Mouse (Mus musculus) embryonic facial prominence, embryonic 11.5 days (tissue): Measurements from ENCODE around the gene Iqschfp. TPM values are rescaled to one million over a fixed set of nuclear protein-coding genes. Genes with fewer than 3 reads are reported as not detected.

Source experiments
- ATAC-seq: fragments of 200-750 bp; cut with Nextera tagmentation; replicated peaks from 2 replicates; pipeline ENCODE4 v1.8.0; 2017; ENCODE audit warnings: low read depth; ENCODE audit not compliant: insufficient number of reproducible peaks, low FRiP score, low TSS enrichment
- DNase-seq: peaks from one replicate; pipeline ENCODE4 v3.0.0-alpha.2; 2015; ENCODE audit warnings: low spot score
- H3K27ac ChIP-seq: fragments of 300-500 bp; sonication (generic); replicated peaks from 2 replicates; pipeline ENCODE4 v1.5.1; 2014; ENCODE audit warnings: mild to moderate bottlenecking, low read depth, low read length, control low read depth
- H3K27me3 ChIP-seq: fragments of 300-500 bp; sonication (generic); 2 replicates; pipeline ENCODE4 v1.6.1; 2014; ENCODE audit warnings: mild to moderate bottlenecking, low read length, moderate library complexity, mixed read lengths; ENCODE audit not compliant: control insufficient read depth, insufficient read depth
- H3K36me3 ChIP-seq: fragments of 300-500 bp; sonication (generic); replicated peaks from 2 replicates; pipeline ENCODE4 v1.6.1; 2014; ENCODE audit warnings: low read depth, mild to moderate bottlenecking, low read length, moderate library complexity, mixed read lengths; ENCODE audit not compliant: control insufficient read depth, insufficient read depth
- H3K4me1 ChIP-seq: fragments of 300-500 bp; sonication (generic); 2 replicates; pipeline ENCODE4 v1.6.1; 2014; ENCODE audit warnings: low read length, mixed read lengths; ENCODE audit not compliant: control insufficient read depth, insufficient read depth
- H3K4me2 ChIP-seq: fragments of 300-500 bp; sonication (generic); 2 replicates; pipeline ENCODE4 v1.6.1; 2014; ENCODE audit warnings: low read depth, mild to moderate bottlenecking, control low read depth, low read length, moderate library complexity
- H3K4me3 ChIP-seq: fragments of 300-500 bp; sonication (generic); 2 replicates; pipeline ENCODE4 v1.5.1; 2014; ENCODE audit warnings: low read depth, low read length, control low read depth
- H3K9ac ChIP-seq: fragments of 300-500 bp; sonication (generic); replicated peaks from 2 replicates; pipeline ENCODE4 v1.6.1; 2014; ENCODE audit warnings: mild to moderate bottlenecking, control low read depth, low read length
- H3K9me3 ChIP-seq: fragments of 300-500 bp; sonication (generic); replicated peaks from 2 replicates; pipeline ENCODE4 v1.6.1; 2016; ENCODE audit warnings: mild to moderate bottlenecking, low read length, inconsistent platforms, mixed read lengths; ENCODE audit not compliant: control insufficient read depth
- WGBS: fragments of 180-500 bp; shearing (Covaris S2); extraction: QIAGEN DNeasy Blood & Tissue Kit; methylation state at CpG from one replicate; pipeline ENCODE4 v1.1.7; 2014; 5-methylcytosine and 5-hydroxymethylcytosine counted together
- polyA plus RNA-seq: library from polyadenylated mRNA; unstranded; fragments of >200 nt; fragmentation: Nextera tagmentation; extraction: Ambion mirVana; gene quantifications from 2 replicates; pipeline ENCODE4 v1.2.1, GENCODE M21; 2014

Gene Iqschfp
- polyA plus RNA-seq, 1 experiment from 2014 or later, result 0.87 TPM

DNA sequence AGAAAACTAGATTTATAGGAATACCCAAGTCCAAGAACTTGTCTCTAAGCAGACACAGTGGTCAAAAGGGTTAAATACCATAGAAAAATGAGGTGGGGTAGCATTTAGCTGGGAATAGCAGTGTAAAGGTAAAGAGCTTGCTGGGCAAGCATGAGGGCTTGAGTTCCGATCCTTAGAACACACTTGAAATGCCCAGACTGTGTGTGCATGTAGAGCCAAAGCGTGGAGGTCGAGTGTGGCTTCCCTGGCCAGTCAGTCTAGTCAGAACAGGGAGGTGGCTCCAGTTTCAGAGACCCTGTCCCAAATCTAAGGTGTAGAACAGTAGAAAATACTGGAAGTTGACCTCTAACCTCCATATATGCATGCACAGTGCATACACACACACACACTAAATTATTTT lies 591.5 kb downstream of the Iqschfp start:
- no peak overlapping the region for H3K4me2 ChIP-seq
- no peak overlapping the region for H3K27ac ChIP-seq
- no peak for DNase-seq
- H3K4me1 ChIP-seq, result peaks cover 3% of the 10 kb centered on the region; the same call in 1 of the 2 replicates
- H3K9ac ChIP-seq, result no peak overlapping the region
- no peaks in the 10 kb centered on the region for H3K9me3 ChIP-seq
- H3K27me3 ChIP-seq, result no peaks in the 10 kb centered on the region
- 85% methylated on average over 3 of the region's 3 CpGs for WGBS
- no peak overlapping the region for H3K4me3 ChIP-seq
- ATAC-seq, result no peak
- no peaks in the 10 kb centered on the region for H3K36me3 ChIP-seq

DNA sequence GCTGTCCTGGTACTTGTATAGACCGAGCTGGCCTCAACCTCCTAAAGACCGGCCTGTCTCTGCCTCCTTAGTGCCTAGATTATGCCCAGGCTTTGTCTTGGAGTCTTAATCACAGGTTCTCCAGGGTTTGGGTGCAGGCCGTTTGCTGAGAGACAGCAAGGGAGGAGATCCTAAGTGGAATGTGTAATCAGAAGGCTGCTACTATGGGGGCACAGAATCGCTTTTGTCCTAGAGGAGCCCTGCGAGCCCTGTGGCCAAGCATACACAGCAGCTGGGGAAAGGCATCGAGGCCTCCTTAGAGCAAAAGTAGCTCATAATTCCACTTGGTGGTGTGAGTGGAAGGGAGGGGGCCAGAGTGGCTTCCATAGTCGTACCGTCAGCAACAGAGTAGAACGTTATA lies 592.0 kb downstream of the Iqschfp start:
- Histone ChIP-seq H3K4me3 (no peak overlapping the region), H3K9ac (no peak overlapping the region), H3K9me3 (no peaks in the 10 kb centered on the region), H3K36me3 (no peaks in the 10 kb centered on the region), H3K4me1 (peaks cover 3% of the 10 kb centered on the region; the same call in 1 of the 2 replicates), H3K4me2 (no peak overlapping the region), H3K27ac (no peak overlapping the region), H3K27me3 (no peaks in the 10 kb centered on the region)
- WGBS, result 84% methylated on average over 9 of the region's 9 CpGs
- DNase-seq (no peak), ATAC-seq (no peak)

DNA sequence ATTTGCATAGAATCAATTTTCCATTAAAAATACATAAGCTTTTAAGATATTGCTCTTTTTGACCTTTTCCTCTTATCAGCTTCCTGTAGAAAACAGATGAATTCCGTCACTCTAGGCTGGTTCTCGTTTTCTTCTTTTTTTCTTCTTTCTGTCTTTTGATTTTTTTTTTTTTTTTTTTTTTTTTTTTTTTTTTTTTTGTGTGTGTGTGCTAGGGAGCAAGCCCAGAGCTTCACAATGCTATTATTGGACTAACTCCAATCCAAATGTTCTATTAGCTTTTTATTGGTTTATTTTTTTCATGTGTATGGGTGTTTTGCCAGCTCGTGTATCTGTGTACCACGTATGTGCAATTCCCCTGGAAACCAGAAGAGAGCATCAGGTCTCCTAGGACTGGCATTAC lies 592.5 kb downstream of the Iqschfp start:
- 75% methylated on average over 4 of the region's 4 CpGs for WGBS

GRCm38 (mm10) chr3:68487621-68488020 lies 595.6 kb downstream of the Iqschfp start:
- ATAC-seq (no peak), DNase-seq (no peak)
- 71% methylated on average over 1 of the region's 1 CpGs for WGBS
- H3K27me3 ChIP-seq, result no peaks in the 10 kb centered on the region; the same call in 1 of the 2 replicates
- no peak overlapping the region for H3K4me3 ChIP-seq
- H3K36me3 ChIP-seq, result no peaks in the 10 kb centered on the region
- no peak overlapping the region for H3K9ac ChIP-seq
- H3K27ac ChIP-seq, result no peak overlapping the region
- H3K4me1 ChIP-seq, result peaks cover 3% of the 10 kb centered on the region; the same call in 1 of the 2 replicates
- no peak overlapping the region for H3K4me2 ChIP-seq
- no peaks in the 10 kb centered on the region for H3K9me3 ChIP-seq

More for the DNA sequence above, 592.5 kb downstream of the Iqschfp start:
- Histone ChIP-seq H3K4me2 (no peak overlapping the region), H3K9me3 (no peaks in the 10 kb centered on the region), H3K4me1 (peaks cover 3% of the 10 kb centered on the region; the same call in 1 of the 2 replicates), H3K9ac (no peak overlapping the region), H3K27me3 (no peaks in the 10 kb centered on the region), H3K4me3 (no peak overlapping the region), H3K36me3 (no peaks in the 10 kb centered on the region), H3K27ac (no peak overlapping the region)
- ATAC-seq (no peak), DNase-seq (no peak)

- DNase-seq (peak; percentile 54), ATAC-seq (no peak)
- no peak overlapping the region for H3K27ac ChIP-seq
- no peak overlapping the region for H3K4me2 ChIP-seq
- H3K36me3 ChIP-seq, result no peaks in the 10 kb centered on the region
- no peaks in the 10 kb centered on the region for H3K9me3 ChIP-seq
- H3K4me3 ChIP-seq, result no peak overlapping the region
- no peak overlapping the region for H3K9ac ChIP-seq
- 41% methylated on average over 5 of the region's 5 CpGs for WGBS
- peaks cover 3% of the 10 kb centered on the region; the same call in 1 of the 2 replicates for H3K4me1 ChIP-seq
- no peaks in the 10 kb centered on the region; the same call in 1 of the 2 replicates for H3K27me3 ChIP-seq
Observed at GRCm38 (mm10) chr3:68488316-68488715, 596.3 kb downstream of the Iqschfp start.

DNA sequence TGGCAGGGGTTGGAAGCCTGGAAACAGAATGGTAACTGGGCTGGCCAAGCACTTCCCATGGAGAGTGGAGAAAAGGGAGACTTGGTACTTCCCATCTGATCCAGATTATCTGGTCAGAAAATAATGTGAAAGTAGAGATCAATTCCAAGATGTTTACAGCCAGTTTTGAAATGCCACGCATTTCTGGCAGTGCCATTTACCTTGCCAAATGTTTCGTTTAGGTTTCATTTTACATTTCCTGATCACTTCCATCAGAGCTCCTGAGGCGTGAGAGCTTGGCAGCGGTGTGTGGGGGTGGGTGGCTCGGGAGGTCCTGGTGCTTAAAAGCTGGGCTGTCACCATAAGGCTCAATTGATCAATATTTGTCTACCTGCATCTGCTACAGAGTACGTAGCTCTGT lies 599.5 kb downstream of the Iqschfp start:
- H3K4me2 ChIP-seq, result no peak overlapping the region
- 58% methylated on average over 6 of the region's 6 CpGs for WGBS
- ATAC-seq, result no peak
- no peak for DNase-seq
- no peaks in the 10 kb centered on the region for H3K9me3 ChIP-seq
- H3K4me3 ChIP-seq, result no peak overlapping the region
- no peak overlapping the region for H3K9ac ChIP-seq
- no peaks in the 10 kb centered on the region for H3K36me3 ChIP-seq
- no peaks in the 10 kb centered on the region; the same call in 1 of the 2 replicates for H3K27me3 ChIP-seq
- H3K27ac ChIP-seq, result no peak overlapping the region
- peaks cover 3% of the 10 kb centered on the region; the same call in 1 of the 2 replicates for H3K4me1 ChIP-seq

DNA sequence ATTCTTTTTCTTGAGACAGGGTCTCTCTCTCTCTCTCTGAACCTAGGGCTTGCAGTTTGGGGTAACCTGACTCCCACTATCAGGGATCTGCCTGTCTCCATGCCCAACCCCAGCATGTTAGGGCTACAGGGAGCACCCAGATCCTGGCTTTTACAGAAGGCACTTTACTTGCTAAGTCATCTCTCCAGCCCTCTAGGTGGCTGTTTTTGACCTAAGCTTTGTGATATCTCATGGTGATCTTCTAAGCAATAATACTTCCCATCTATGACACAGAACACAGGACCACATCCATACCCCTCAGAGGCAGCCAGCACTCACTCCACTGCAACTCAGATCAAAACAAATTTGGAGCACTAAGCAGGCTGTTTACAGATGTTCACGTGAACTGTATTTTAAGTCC lies 600.0 kb downstream of the Iqschfp start:
- Histone ChIP-seq H3K4me1 (peaks cover 3% of the 10 kb centered on the region; the same call in 1 of the 2 replicates), H3K9ac (no peak overlapping the region), H3K36me3 (no peaks in the 10 kb centered on the region), H3K9me3 (no peaks in the 10 kb centered on the region), H3K27me3 (no peaks in the 10 kb centered on the region; the same call in 1 of the 2 replicates), H3K4me3 (no peak overlapping the region), H3K4me2 (no peak overlapping the region), H3K27ac (no peak overlapping the region)
- ATAC-seq (no peak), DNase-seq (no peak)
- 57% methylated on average over 1 of the region's 1 CpGs for WGBS

- Histone ChIP-seq H3K27ac (no peak overlapping the region), H3K4me2 (no peak overlapping the region; the same call in 1 of the 2 replicates), H3K9ac (no peak overlapping the region), H3K9me3 (no peaks in the 10 kb centered on the region), H3K36me3 (no peaks in the 10 kb centered on the region), H3K4me1 (peaks cover 3% of the 10 kb centered on the region; the same call in 1 of the 2 replicates), H3K4me3 (no peak overlapping the region), H3K27me3 (no peaks in the 10 kb centered on the region; the same call in 1 of the 2 replicates)
- DNase-seq (peak; percentile 36), ATAC-seq (no peak)
- 11% methylated on average over 3 of the region's 3 CpGs for WGBS
Observed at GRCm38 (mm10) chr3:68492513-68492912, 600.5 kb downstream of the Iqschfp start.
